Mouse (Mus musculus) 3T3-L1 (cell line): ENCODE results near the gene Bcl9.

Experiments
- DNase-seq: peaks from one replicate; pipeline ENCODE4 v3.0.0-alpha.2; 2015; ENCODE audit warnings: low read depth, low spot score

Bcl9 gene

GRCm38 (mm10) chr3:97232328-97232727 lies 65.4 kb downstream of the Bcl9 start:
- DNase-seq = no peak

GRCm38 (mm10) chr3:97231857-97232256 lies 65.9 kb downstream of the Bcl9 start:
- no peak for DNase-seq

GRCm38 (mm10) chr3:97230631-97231404 lies 66.9 kb downstream of the Bcl9 start:
- no peak for DNase-seq

- no peak for DNase-seq
These were observed 69.3 kb downstream of the Bcl9 start for GRCm38 (mm10) chr3:97228457-97228856.

- DNase-seq = no peak
These were observed 69.7 kb downstream of the Bcl9 start for GRCm38 (mm10) chr3:97228020-97228419.

- DNase-seq = peak; percentile 86
These were observed 70.3 kb downstream of the Bcl9 start for GRCm38 (mm10) chr3:97227259-97228005.

GRCm38 (mm10) chr3:97226719-97227118 lies 71.0 kb downstream of the Bcl9 start:
- peak; percentile 46 for DNase-seq

- peak; percentile 27 for DNase-seq
These were observed 72.5 kb downstream of the Bcl9 start for GRCm38 (mm10) chr3:97225231-97225630.

- DNase-seq = no peak
These were observed 74.5 kb downstream of the Bcl9 start for GRCm38 (mm10) chr3:97223261-97223660.

- no peak for DNase-seq
These were observed 82.2 kb downstream of the Bcl9 start for GRCm38 (mm10) chr3:97215526-97215925.

- DNase-seq = peak; percentile 86
These were observed 83.3 kb downstream of the Bcl9 start for GRCm38 (mm10) chr3:97214439-97214838.

- DNase-seq = peak; percentile 71
These were observed 83.8 kb downstream of the Bcl9 start for GRCm38 (mm10) chr3:97213871-97214270.

GRCm38 (mm10) chr3:97211177-97211576 lies 86.5 kb downstream of the Bcl9 start:
- no peak for DNase-seq

GRCm38 (mm10) chr3:97209351-97209750 lies 88.4 kb downstream of the Bcl9 start:
- DNase-seq = no peak

GRCm38 (mm10) chr3:97206521-97206920 lies 91.2 kb downstream of the Bcl9 start:
- DNase-seq = no peak

- DNase-seq = no peak
These were observed 93.8 kb downstream of the Bcl9 start for GRCm38 (mm10) chr3:97203880-97204279.

GRCm38 (mm10) chr3:97201943-97202342 lies 95.8 kb downstream of the Bcl9 start:
- DNase-seq = peak; percentile 80

GRCm38 (mm10) chr3:97199261-97199660 lies 98.5 kb downstream of the Bcl9 start:
- no peak for DNase-seq

GRCm38 (mm10) chr3:97196571-97196970 lies 101.1 kb downstream of the Bcl9 start:
- DNase-seq = no peak

GRCm38 (mm10) chr3:97185098-97185860 lies 112.4 kb downstream of the Bcl9 start:
- peak; percentile 79 for DNase-seq

GRCm38 (mm10) chr3:97183810-97184209 lies 113.9 kb downstream of the Bcl9 start:
- peak; percentile 46 for DNase-seq

- no peak for DNase-seq
These were observed 117.2 kb downstream of the Bcl9 start for GRCm38 (mm10) chr3:97180527-97180926.
